Mouse (Mus musculus): ENCODE measurements around the gene Miga2. TPM values are rescaled to one million over a fixed set of nuclear protein-coding genes. Genes with fewer than 3 reads are reported as not detected.

Gene Miga2
- polyA plus RNA-seq, 1 experiment: not detected

GRCm38 (mm10) chr2:30417595-30418165 is 53.6 kb downstream of the Miga2 start:
- no peak overlapping the region for H3K4me3 ChIP-seq (ENCODE audit: insufficient read depth, low read depth, low read length)
- no peak overlapping the region for H3K27ac ChIP-seq (ENCODE audit: insufficient read depth, low read depth, low read length)
- TF ChIP-seq CTCF (IDR thresholded peaks at IDR 0.05; ENCODE audit: insufficient read depth, low read depth, low read length) (no peak), POLR2A (IDR thresholded peaks at IDR 0.05; ENCODE audit: insufficient read depth, low read depth, low read length) (no peak)
- 60% methylated on average over 5 of the region's 5 CpGs for WGBS
- peaks cover 34% of the 10 kb centered on the region for H3K4me1 ChIP-seq (ENCODE audit: control insufficient read depth, insufficient read depth, low read length)

- Histone ChIP-seq H3K4me3 (ENCODE audit: insufficient read depth, low read depth, low read length) (no peak overlapping the region), H3K4me1 (ENCODE audit: control insufficient read depth, insufficient read depth, low read length) (peaks cover 29% of the 10 kb centered on the region)
Measured at GRCm38 (mm10) chr2:30418259-30418658, 54.2 kb downstream of the Miga2 start.

GRCm38 (mm10) chr2:30419112-30419511 is 55.1 kb downstream of the Miga2 start:
- TF ChIP-seq CTCF (IDR thresholded peaks at IDR 0.05; ENCODE audit: insufficient read depth, low read depth, low read length) (no peak), POLR2A (IDR thresholded peaks at IDR 0.05; ENCODE audit: insufficient read depth, low read depth, low read length) (no peak)
- WGBS: 15% methylated on average over 10 of the region's 10 CpGs
- Histone ChIP-seq H3K4me3 (ENCODE audit: insufficient read depth, low read depth, low read length) (no peak overlapping the region; the same call in 1 of the 2 replicates), H3K27ac (ENCODE audit: insufficient read depth, low read depth, low read length) (peak overlapping the region; percentile 52), H3K4me1 (ENCODE audit: control insufficient read depth, insufficient read depth, low read length) (peaks cover 20% of the 10 kb centered on the region)

More at GRCm38 (mm10) chr2:30418259-30418658, 54.2 kb downstream of the Miga2 start:
- TF ChIP-seq CTCF (IDR thresholded peaks at IDR 0.05; ENCODE audit: insufficient read depth, low read depth, low read length) (no peak), POLR2A (IDR thresholded peaks at IDR 0.05; ENCODE audit: insufficient read depth, low read depth, low read length) (no peak)
- no peak overlapping the region for H3K27ac ChIP-seq (ENCODE audit: insufficient read depth, low read depth, low read length)
- 62% methylated on average over 6 of the region's 6 CpGs for WGBS

- Histone ChIP-seq H3K4me3 (ENCODE audit: insufficient read depth, low read depth, low read length) (no peak overlapping the region), H3K4me1 (ENCODE audit: control insufficient read depth, insufficient read depth, low read length) (peaks cover 14% of the 10 kb centered on the region), H3K27ac (ENCODE audit: insufficient read depth, low read depth, low read length) (no peak overlapping the region)
- TF ChIP-seq POLR2A (IDR thresholded peaks at IDR 0.05; ENCODE audit: insufficient read depth, low read depth, low read length): no peak
- no peak for TF ChIP-seq CTCF (IDR thresholded peaks at IDR 0.05; ENCODE audit: insufficient read depth, low read depth, low read length)
- 67% methylated on average over 4 of the region's 4 CpGs for WGBS
Measured at GRCm38 (mm10) chr2:30421432-30421831, 57.4 kb downstream of the Miga2 start.

- Histone ChIP-seq H3K27ac (ENCODE audit: insufficient read depth, low read depth, low read length) (no peak overlapping the region), H3K4me1 (ENCODE audit: control insufficient read depth, insufficient read depth, low read length) (no peaks in the 10 kb centered on the region), H3K4me3 (ENCODE audit: insufficient read depth, low read depth, low read length) (no peak overlapping the region)
- TF ChIP-seq POLR2A (IDR thresholded peaks at IDR 0.05; ENCODE audit: insufficient read depth, low read depth, low read length): no peak
- no peak for TF ChIP-seq CTCF (IDR thresholded peaks at IDR 0.05; ENCODE audit: insufficient read depth, low read depth, low read length)
Measured at GRCm38 (mm10) chr2:30429156-30429555, 65.1 kb downstream of the Miga2 start.

Other genes with a start within 250 kb of the Miga2 start
- not detected in 2 replicates for gene Zer1, start 239.6 kb upstream of the Miga2 start, polyA plus RNA-seq (2012; ENCODE audit: insufficient read depth, insufficient read length, low replicate concordance, missing spikeins)
- gene Tbc1d13, start 230.5 kb upstream of the Miga2 start, polyA plus RNA-seq (2012; ENCODE audit: insufficient read depth, insufficient read length, low replicate concordance, missing spikeins): not detected in 2 replicates
- not detected in 2 replicates for gene Endog, start 192.7 kb upstream of the Miga2 start, polyA plus RNA-seq (2012; ENCODE audit: insufficient read depth, insufficient read length, low replicate concordance, missing spikeins)
- not detected in 2 replicates for gene Spout1, start 185.8 kb upstream of the Miga2 start, polyA plus RNA-seq (2012; ENCODE audit: insufficient read depth, insufficient read length, low replicate concordance, missing spikeins)
- not detected in 2 replicates for gene Kyat1, start 158.4 kb upstream of the Miga2 start, polyA plus RNA-seq (2012; ENCODE audit: insufficient read depth, insufficient read length, low replicate concordance, missing spikeins)
- not detected in 2 replicates for gene Lrrc8a, start 126.5 kb upstream of the Miga2 start, polyA plus RNA-seq (2012; ENCODE audit: insufficient read depth, insufficient read length, low replicate concordance, missing spikeins)
- not detected in 2 replicates for gene Gm28035, start 123.7 kb upstream of the Miga2 start, polyA plus RNA-seq (2012; ENCODE audit: insufficient read depth, insufficient read length, low replicate concordance, missing spikeins)
- not detected in 2 replicates for gene Phyhd1, start 98.0 kb upstream of the Miga2 start, polyA plus RNA-seq (2012; ENCODE audit: insufficient read depth, insufficient read length, low replicate concordance, missing spikeins)
- not detected in 2 replicates for gene Gm28038, start 83.2 kb upstream of the Miga2 start, polyA plus RNA-seq (2012; ENCODE audit: insufficient read depth, insufficient read length, low replicate concordance, missing spikeins)
- not detected in 2 replicates for gene Dolk, start 77.9 kb upstream of the Miga2 start, polyA plus RNA-seq (2012; ENCODE audit: insufficient read depth, insufficient read length, low replicate concordance, missing spikeins)
- not detected in 2 replicates for gene Nup188, start 77.8 kb upstream of the Miga2 start, polyA plus RNA-seq (2012; ENCODE audit: insufficient read depth, insufficient read length, low replicate concordance, missing spikeins)
- 562 TPM in 1 of 2 replicates, not detected in the other for gene Sh3glb2, start 4.9 kb upstream of the Miga2 start, polyA plus RNA-seq (2012; ENCODE audit: insufficient read depth, insufficient read length, low replicate concordance, missing spikeins)
- gene Dolpp1, start 28.0 kb downstream of the Miga2 start, polyA plus RNA-seq (2012; ENCODE audit: insufficient read depth, insufficient read length, low replicate concordance, missing spikeins): not detected in 2 replicates
- not detected in 2 replicates for gene Crat, start 51.6 kb downstream of the Miga2 start, polyA plus RNA-seq (2012; ENCODE audit: insufficient read depth, insufficient read length, low replicate concordance, missing spikeins)
- gene Ptpa, start 51.8 kb downstream of the Miga2 start, polyA plus RNA-seq (2012; ENCODE audit: insufficient read depth, insufficient read length, low replicate concordance, missing spikeins): not detected in 2 replicates
- gene Ier5l, start 110.0 kb downstream of the Miga2 start, polyA plus RNA-seq (2012; ENCODE audit: insufficient read depth, insufficient read length, low replicate concordance, missing spikeins): not detected in 2 replicates
- not detected in 2 replicates for gene Cstad, start 230.8 kb downstream of the Miga2 start, polyA plus RNA-seq (2012; ENCODE audit: insufficient read depth, insufficient read length, low replicate concordance, missing spikeins)

All from olfactory bulb, adult 2 months (tissue).